Mouse (Mus musculus): Measurements from ENCODE around the gene Srsf2.

DNA sequence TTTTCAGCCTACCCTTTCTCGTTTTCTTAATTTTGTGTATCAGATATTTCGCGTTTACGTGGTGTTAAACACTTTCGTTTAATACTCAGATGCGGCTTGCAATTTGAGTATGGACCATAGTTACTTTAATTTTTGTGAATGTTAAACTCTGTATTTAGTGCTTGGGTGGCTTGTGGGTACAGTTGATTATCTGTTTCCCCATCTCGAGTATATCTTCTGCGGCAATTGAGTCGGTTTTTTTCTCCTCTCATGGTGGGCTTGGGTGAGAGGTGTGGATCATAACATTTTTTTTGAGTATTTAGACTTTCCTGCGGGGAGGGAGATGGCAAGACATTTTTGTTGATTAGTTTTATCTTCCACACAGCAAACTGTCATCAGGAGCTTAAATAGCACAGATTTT lies 1.4 kb upstream of the Srsf2 start:
- no peak for TF ChIP-seq HCFC1 (IDR thresholded peaks at IDR 0.05; ENCODE audit: borderline replicate concordance, insufficient read depth, low read length)
- no peak for TF ChIP-seq MAFK (IDR thresholded peaks at IDR 0.05; ENCODE audit: insufficient read depth, low read depth, low read length)

Data from ES-E14 (cell line).